Mouse (Mus musculus) thymus, adult 2 months (tissue): ENCODE results near the gene Ptpn6.

ENCODE experiments used
- CTCF ChIP-seq: fragments of 200-500 bp; IDR thresholded peaks from 2 replicates; pipeline ENCODE4 v1.5.1; 2012; ENCODE audit warnings: mild to moderate bottlenecking, control low read depth, low read length, moderate library complexity, borderline replicate concordance; ENCODE audit not compliant: control insufficient read depth, poor library complexity, insufficient read depth; ENCODE audit errors: extremely low read depth
- POLR2A ChIP-seq: fragments of 200-500 bp; IDR thresholded peaks from 2 replicates; pipeline ENCODE4 v1.6.1; 2012; ENCODE audit warnings: mild to moderate bottlenecking, low read length, control low read depth, moderate library complexity; ENCODE audit not compliant: control insufficient read depth, poor library complexity, insufficient read depth; ENCODE audit errors: extremely low read depth

GRCm38 (mm10) chr6:124679486-124679885, 59.0 kb downstream of the Ptpn6 start:
- TF ChIP-seq POLR2A, result no peak
- no peak for TF ChIP-seq CTCF
